Mouse (Mus musculus) midbrain, postnatal 0 days (tissue): ENCODE measurements around the gene Slc4a4. TPM values are rescaled to one million over a fixed set of nuclear protein-coding genes. Genes with fewer than 3 reads are reported as not detected.

ENCODE experiments used
- ATAC-seq: fragments of 200-750 bp; cut with Nextera tagmentation; 2 replicates; pipeline ENCODE4 v1.8.0; 2017; ENCODE audit warnings: moderate number of reproducible peaks, mild to moderate bottlenecking, moderate TSS enrichment, moderate library complexity; ENCODE audit not compliant: low FRiP score
- DNase-seq: peaks from one replicate; pipeline ENCODE4 v3.0.0-alpha.2; 2015; ENCODE audit warnings: low spot score
- H3K27ac ChIP-seq: fragments of 300-500 bp; sonication (generic); 2 replicates; pipeline ENCODE4 v1.5.1; 2014; ENCODE audit warnings: low read depth, mild to moderate bottlenecking, low read length, mixed read lengths
- H3K27me3 ChIP-seq: fragments of 300-500 bp; sonication (generic); 2 replicates; pipeline ENCODE4 v1.6.1; 2014; ENCODE audit warnings: low read length, control low read depth, mixed read lengths; ENCODE audit not compliant: insufficient read depth
- H3K36me3 ChIP-seq: fragments of 300-500 bp; sonication (generic); 2 replicates; pipeline ENCODE4 v1.6.1; 2014; ENCODE audit warnings: low read length, control low read depth, mixed read lengths; ENCODE audit not compliant: insufficient read depth
- H3K4me1 ChIP-seq: fragments of 300-500 bp; sonication (generic); 2 replicates; pipeline ENCODE4 v1.6.1; 2014; ENCODE audit warnings: mild to moderate bottlenecking, control low read depth, antibody characterized with exemption, low read length, mixed read lengths; ENCODE audit not compliant: insufficient read depth
- H3K4me2 ChIP-seq: fragments of 300-500 bp; sonication (generic); 2 replicates; pipeline ENCODE4 v1.6.1; 2014; ENCODE audit warnings: low read depth, mild to moderate bottlenecking, low read length, mixed read lengths; ENCODE audit not compliant: poor library complexity, severe bottlenecking
- H3K4me3 ChIP-seq: fragments of 300-500 bp; sonication (generic); 2 replicates; pipeline ENCODE4 v1.5.1; 2014; ENCODE audit warnings: low read depth, mild to moderate bottlenecking, low read length, moderate library complexity
- H3K9ac ChIP-seq: fragments of 300-500 bp; sonication (generic); replicated peaks from 2 replicates; pipeline ENCODE4 v1.6.1; 2014; ENCODE audit warnings: mild to moderate bottlenecking, low read length, moderate library complexity, mixed read lengths; ENCODE audit not compliant: poor library complexity, severe bottlenecking
- H3K9me3 ChIP-seq: fragments of 300-500 bp; sonication (generic); 2 replicates; pipeline ENCODE4 v1.6.1; 2016; ENCODE audit warnings: low read length, control low read depth
- CTCF ChIP-seq: IDR thresholded peaks from 2 replicates; pipeline ENCODE4 v1.5.1; 2016; ENCODE audit warnings: antibody characterized with exemption, mild to moderate bottlenecking
- WGBS: fragments of 180-500 bp; shearing (Covaris S2); extraction: QIAGEN DNeasy Blood & Tissue Kit; methylation state at CpG from one replicate; pipeline ENCODE4 v1.1.7; 2014; 5-methylcytosine and 5-hydroxymethylcytosine counted together
- polyA plus RNA-seq: library from polyadenylated mRNA; unstranded; fragments of >200 nt; fragmentation: Nextera tagmentation; extraction: Ambion mirVana; gene quantifications from 2 replicates; pipeline ENCODE4 v1.2.1, GENCODE M21; 2015
- total RNA-seq: library from RNA; depleted of rRNA; stranded (reverse); fragments of >200 nt; gene quantifications from 2 replicates; pipeline ENCODE4 v1.2.3, GENCODE M21; 2014

Gene Slc4a4
- total and polyA plus RNA-seq, 2 experiments from 2014 or later: 17.4 to 57.3 TPM

DNA sequence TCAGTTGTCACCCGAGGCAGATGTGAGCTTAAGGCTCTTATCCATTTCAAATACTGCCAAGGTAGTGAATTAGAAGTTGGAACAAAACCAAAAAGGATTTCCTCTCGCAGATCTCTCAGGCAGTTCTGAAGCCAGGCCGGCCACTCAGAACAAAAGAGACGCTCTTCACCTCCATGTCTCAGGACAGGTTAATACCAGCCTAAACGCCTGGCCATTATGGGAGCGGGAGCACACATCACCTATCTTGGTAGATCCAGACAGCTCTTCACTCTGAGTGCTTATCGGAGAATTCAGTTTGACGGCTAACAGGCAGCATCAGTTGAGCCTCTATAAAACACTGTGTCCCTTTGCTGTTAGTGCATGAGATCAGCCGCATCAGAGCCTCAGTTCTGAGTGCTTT is 174.5 kb downstream of the Slc4a4 start:
- no peaks in the 10 kb centered on the region for H3K27me3 ChIP-seq
- peak; percentile 52; the same call in 1 of the 2 replicates for ATAC-seq
- no peak overlapping the region for H3K4me3 ChIP-seq
- H3K4me2 ChIP-seq: no peak overlapping the region
- H3K27ac ChIP-seq: no peak overlapping the region
- no peak for DNase-seq
- 63% methylated on average over 9 of the region's 9 CpGs for WGBS
- no peaks in the 10 kb centered on the region for H3K36me3 ChIP-seq
- no peak for TF ChIP-seq CTCF
- H3K4me1 ChIP-seq: no peaks in the 10 kb centered on the region
- H3K9ac ChIP-seq: no peak overlapping the region
- H3K9me3 ChIP-seq: no peaks in the 10 kb centered on the region

- Histone ChIP-seq H3K9ac (no peak overlapping the region), H3K27me3 (no peaks in the 10 kb centered on the region), H3K4me3 (no peak overlapping the region), H3K4me1 (no peaks in the 10 kb centered on the region), H3K9me3 (no peaks in the 10 kb centered on the region), H3K36me3 (no peaks in the 10 kb centered on the region), H3K27ac (no peak overlapping the region), H3K4me2 (no peak overlapping the region)
- ATAC-seq: no peak
- TF ChIP-seq CTCF: no peak
- no peak for DNase-seq
- 87% methylated on average over 5 of the region's 5 CpGs for WGBS
Observed at GRCm38 (mm10) chr5:89062286-89062685, 175.7 kb downstream of the Slc4a4 start.

- no peak for TF ChIP-seq CTCF
- H3K4me3 ChIP-seq: no peak overlapping the region
- no peaks in the 10 kb centered on the region for H3K4me1 ChIP-seq
- WGBS: 86% methylated on average over 4 of the region's 4 CpGs
- H3K9me3 ChIP-seq: no peaks in the 10 kb centered on the region
- H3K27ac ChIP-seq: no peak overlapping the region
- no peak for ATAC-seq
- DNase-seq: no peak
- H3K9ac ChIP-seq: no peak overlapping the region
- H3K27me3 ChIP-seq: no peaks in the 10 kb centered on the region
- no peak overlapping the region for H3K4me2 ChIP-seq
- no peaks in the 10 kb centered on the region for H3K36me3 ChIP-seq
Observed at GRCm38 (mm10) chr5:89067111-89067510, 180.5 kb downstream of the Slc4a4 start.

DNA sequence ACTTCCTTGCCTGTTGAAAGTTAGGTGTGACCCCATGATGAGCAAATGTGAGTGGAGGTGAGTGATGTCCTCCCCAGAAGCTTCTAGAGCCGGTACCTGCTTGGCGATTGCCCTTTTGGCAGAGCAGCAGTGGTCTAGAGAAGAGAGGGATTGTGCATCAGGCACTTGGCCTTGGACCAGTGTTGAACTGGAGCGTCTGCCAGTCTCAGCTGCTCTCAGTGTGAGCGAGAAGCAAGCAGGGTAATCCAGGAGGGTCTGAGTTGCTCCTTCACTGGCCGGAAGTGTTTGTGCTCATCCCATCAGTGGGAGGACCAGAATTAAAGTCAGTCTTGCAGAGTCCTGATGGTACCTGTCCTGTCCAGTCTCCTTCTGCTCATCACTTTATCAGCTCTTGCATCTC is 181.5 kb downstream of the Slc4a4 start:
- no peak overlapping the region for H3K9ac ChIP-seq
- H3K4me3 ChIP-seq: no peak overlapping the region
- no peak overlapping the region for H3K4me2 ChIP-seq
- no peaks in the 10 kb centered on the region for H3K36me3 ChIP-seq
- DNase-seq (peak; percentile 24), ATAC-seq (no peak)
- no peak for TF ChIP-seq CTCF
- no peak overlapping the region for H3K27ac ChIP-seq
- WGBS: 87% methylated on average over 5 of the region's 5 CpGs
- no peaks in the 10 kb centered on the region for H3K4me1 ChIP-seq
- H3K27me3 ChIP-seq: no peaks in the 10 kb centered on the region
- H3K9me3 ChIP-seq: no peaks in the 10 kb centered on the region

- no peak for TF ChIP-seq CTCF
- no peak overlapping the region for H3K27ac ChIP-seq
Observed at GRCm38 (mm10) chr5:89070051-89070450, 183.4 kb downstream of the Slc4a4 start.

DNA sequence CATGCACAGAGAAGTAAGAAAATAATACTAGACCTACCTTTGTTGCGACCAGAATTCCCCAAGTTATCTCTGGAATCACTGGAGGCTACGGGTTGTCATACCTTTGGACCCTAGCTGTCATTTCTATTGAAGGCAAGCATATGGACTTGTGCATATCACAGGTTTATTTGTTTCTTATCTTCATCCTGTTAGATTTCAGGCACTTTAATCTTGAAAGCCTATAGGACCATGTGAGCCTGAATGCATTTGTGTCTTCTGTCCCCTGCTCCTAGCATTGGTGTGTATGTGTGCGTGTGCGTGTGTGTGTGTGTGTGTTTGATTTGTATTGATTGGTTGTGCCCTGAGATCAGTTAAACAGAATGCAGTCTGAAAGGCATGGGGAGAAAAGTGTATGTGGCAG is 185.3 kb downstream of the Slc4a4 start:
- 89% methylated on average over 4 of the region's 4 CpGs for WGBS
- no peak overlapping the region for H3K4me3 ChIP-seq
- no peak for TF ChIP-seq CTCF
- H3K27me3 ChIP-seq: no peaks in the 10 kb centered on the region
- no peak overlapping the region for H3K27ac ChIP-seq
- no peak overlapping the region for H3K4me2 ChIP-seq
- H3K36me3 ChIP-seq: no peaks in the 10 kb centered on the region
- ATAC-seq (no peak), DNase-seq (no peak)
- no peak overlapping the region for H3K9ac ChIP-seq
- no peaks in the 10 kb centered on the region for H3K4me1 ChIP-seq
- H3K9me3 ChIP-seq: no peaks in the 10 kb centered on the region

More at GRCm38 (mm10) chr5:89070051-89070450, 183.4 kb downstream of the Slc4a4 start:
- DNase-seq (no peak), ATAC-seq (no peak)
- H3K4me1 ChIP-seq: no peaks in the 10 kb centered on the region
- no peak overlapping the region for H3K9ac ChIP-seq
- no peak overlapping the region for H3K4me2 ChIP-seq
- 88% methylated on average over 3 of the region's 3 CpGs for WGBS
- H3K36me3 ChIP-seq: no peaks in the 10 kb centered on the region
- no peak overlapping the region for H3K4me3 ChIP-seq
- no peaks in the 10 kb centered on the region for H3K9me3 ChIP-seq
- no peaks in the 10 kb centered on the region for H3K27me3 ChIP-seq
